Mouse (Mus musculus) heart, postnatal 0 days (tissue): ENCODE measurements around the gene Atp5g2. TPM values are rescaled to one million over a fixed set of nuclear protein-coding genes. Genes with fewer than 3 reads are reported as not detected.

Experiments
- ATAC-seq: fragments of 200-750 bp; cut with Nextera tagmentation; 2 replicates; pipeline ENCODE4 v1.8.0; 2017; ENCODE audit warnings: low read depth, moderate number of reproducible peaks, moderate library complexity; ENCODE audit not compliant: insufficient read depth
- DNase-seq: peaks from one replicate; pipeline ENCODE4 v3.0.0-alpha.2; 2016; ENCODE audit warnings: low spot score
- H3K27ac ChIP-seq: fragments of 300-500 bp; sonication (generic); 2 replicates; pipeline ENCODE4 v1.5.1; 2014; ENCODE audit warnings: low read depth, mild to moderate bottlenecking
- H3K27me3 ChIP-seq: fragments of 300-500 bp; sonication (generic); 2 replicates; pipeline ENCODE4 v1.6.1; 2014; ENCODE audit warnings: low read length, mixed read lengths; ENCODE audit not compliant: control insufficient read depth, insufficient read depth
- H3K36me3 ChIP-seq: fragments of 300-500 bp; sonication (generic); replicated peaks from 2 replicates; pipeline ENCODE4 v1.6.1; 2014; ENCODE audit warnings: low read length, mixed read lengths; ENCODE audit not compliant: control insufficient read depth, insufficient read depth
- H3K4me1 ChIP-seq: fragments of 300-500 bp; sonication (generic); 2 replicates; pipeline ENCODE4 v1.6.1; 2014; ENCODE audit warnings: antibody characterized with exemption; ENCODE audit not compliant: control insufficient read depth, insufficient read depth
- H3K4me2 ChIP-seq: fragments of 300-500 bp; sonication (generic); 2 replicates; pipeline ENCODE4 v1.6.1; 2014; ENCODE audit warnings: low read depth, mild to moderate bottlenecking, low read length, moderate library complexity
- H3K4me3 ChIP-seq: fragments of 300-500 bp; sonication (generic); 2 replicates; pipeline ENCODE4 v1.5.1; 2014; ENCODE audit warnings: low read depth, low read length
- H3K9ac ChIP-seq: fragments of 300-500 bp; sonication (generic); replicated peaks from 2 replicates; pipeline ENCODE4 v1.6.1; 2014; ENCODE audit warnings: low read depth, low read length, mixed read lengths
- H3K9me3 ChIP-seq: fragments of 300-500 bp; sonication (generic); replicated peaks from 2 replicates; pipeline ENCODE4 v1.6.1; 2016; ENCODE audit warnings: low read length; ENCODE audit not compliant: control insufficient read depth
- CTCF ChIP-seq: IDR thresholded peaks from 2 replicates; pipeline ENCODE4 v1.5.1; 2016; ENCODE audit warnings: antibody characterized with exemption, control low read depth, low read depth
- EP300 ChIP-seq: IDR thresholded peaks from 2 replicates; pipeline ENCODE4 v1.6.1; 2016; ENCODE audit warnings: antibody characterized with exemption, low read depth
- WGBS: fragments of 180-500 bp; shearing (Covaris S2); extraction: QIAGEN DNeasy Blood & Tissue Kit; methylation state at CpG from one replicate; pipeline ENCODE4 v1.1.7; 2014; 5-methylcytosine and 5-hydroxymethylcytosine counted together
- polyA plus RNA-seq: library from polyadenylated mRNA; unstranded; fragments of >200 nt; fragmentation: Nextera tagmentation; extraction: Ambion mirVana; gene quantifications from 2 replicates; pipeline ENCODE4 v1.2.1, GENCODE M21; 2015
- total RNA-seq: library from RNA; depleted of rRNA; stranded (reverse); fragments of >200 nt; gene quantifications from 2 replicates; pipeline ENCODE4 v1.2.3, GENCODE M21; 2014; ENCODE audit warnings: low replicate concordance; rRNA removed

Atp5g2 gene
- total RNA-seq: 377 and 462 TPM in 2 replicates
- 108 and 125 TPM in 2 replicates for polyA plus RNA-seq

- Histone ChIP-seq H3K27ac (peak within 1 kb of the TSS; percentile 95), H3K4me1 (peaks cover 21% of the 10 kb centered on the region), H3K36me3 (peaks cover 3% of the 10 kb centered on the region), H3K27me3 (no peaks in the 10 kb centered on the region), H3K9ac (peak within 1 kb of the TSS; percentile 74), H3K4me2 (peak within 1 kb of the TSS; percentile 67), H3K9me3 (no peaks in the 10 kb centered on the region), H3K4me3 (peak within 1 kb of the TSS; percentile 49)
- peak; percentile 50 for DNase-seq
- 5% methylated on average over 37 of the region's 37 CpGs for WGBS
- no peak for TF ChIP-seq CTCF
- TF ChIP-seq EP300: no peak
- no peak for ATAC-seq
These were observed at the start of gene Atp5g2 for GRCm38 (mm10) chr15:102672215-102673071. Gene Atp5g2, minus strand, starts transcription at chr15:102672352.

- Histone ChIP-seq H3K4me3 (peak overlapping the region; percentile 79), H3K9ac (peak overlapping the region; percentile 76), H3K36me3 (peaks cover 33% of the 10 kb centered on the region), H3K27me3 (no peaks in the 10 kb centered on the region), H3K4me2 (peak overlapping the region; percentile 86), H3K9me3 (no peaks in the 10 kb centered on the region), H3K27ac (peak overlapping the region; percentile 70), H3K4me1 (peaks cover 18% of the 10 kb centered on the region)
- DNase-seq (no peak), ATAC-seq (no peak)
- no peak for TF ChIP-seq EP300
- TF ChIP-seq CTCF: no peak
- 15% methylated on average over 14 of the region's 14 CpGs for WGBS
These were observed 49.1 kb upstream of the Atp5g2 start for GRCm38 (mm10) chr15:102721016-102721898.

DNA sequence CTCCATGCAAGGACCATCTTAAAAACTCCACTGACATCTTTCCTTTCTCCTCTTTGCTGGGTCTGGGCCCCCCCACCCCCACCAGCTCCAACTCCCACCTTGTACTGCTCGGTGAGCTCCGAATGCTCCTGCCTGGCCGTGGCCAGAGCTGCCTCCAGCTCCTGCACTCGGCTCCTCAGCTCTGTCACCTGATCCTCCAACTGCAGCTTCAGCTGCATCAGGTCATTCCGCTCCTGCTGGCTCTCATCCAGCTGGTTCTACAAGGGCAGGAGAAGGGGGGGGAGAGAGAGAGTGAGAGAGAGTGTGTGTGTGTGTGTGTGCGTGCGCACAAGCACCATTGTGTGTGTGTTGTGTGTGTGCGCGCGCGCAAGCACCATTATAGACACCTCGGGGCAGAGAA lies 44.0 kb upstream of the Atp5g2 start:
- H3K27ac ChIP-seq: no peak overlapping the region
- ATAC-seq: peak; percentile 82

DNA sequence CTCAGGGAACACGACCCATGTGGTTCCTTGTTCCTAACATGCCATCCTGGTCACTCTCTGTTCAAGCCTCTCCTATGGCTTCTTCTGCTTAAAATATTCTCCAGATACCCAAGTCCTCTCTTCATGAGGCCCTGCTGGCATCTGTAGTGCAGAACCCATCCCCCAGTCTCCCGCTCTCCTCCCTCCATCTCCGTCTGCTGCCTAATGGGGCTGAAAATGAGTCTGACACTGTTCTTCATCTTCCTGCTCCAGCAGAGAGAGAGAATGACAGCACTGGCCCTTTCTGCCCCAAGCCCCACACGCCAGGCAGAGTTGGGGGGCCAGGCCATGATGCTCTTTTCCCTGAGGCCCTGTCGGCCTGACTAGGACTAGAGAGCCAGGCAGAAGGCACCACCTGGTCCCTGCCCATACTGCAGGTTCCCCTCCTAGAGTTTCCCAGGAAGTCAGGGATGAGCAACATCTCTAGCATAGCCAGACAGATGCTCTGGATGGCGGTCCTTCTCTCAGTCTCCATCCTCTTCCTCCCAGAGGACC lies 35.7 kb upstream of the Atp5g2 start:
- WGBS: 79% methylated on average over 6 of the region's 6 CpGs
- ATAC-seq: no peak
- Histone ChIP-seq H3K4me1 (no peaks in the 10 kb centered on the region), H3K4me2 (no peak overlapping the region), H3K9me3 (no peaks in the 10 kb centered on the region), H3K4me3 (no peak overlapping the region), H3K27ac (no peak overlapping the region), H3K27me3 (no peaks in the 10 kb centered on the region), H3K9ac (no peak overlapping the region), H3K36me3 (peaks cover 59% of the 10 kb centered on the region)
- TF ChIP-seq EP300 (no peak), CTCF (no peak)
- no peak for DNase-seq

More for the DNA sequence above, 44.0 kb upstream of the Atp5g2 start:
- Histone ChIP-seq H3K4me3 (no peak overlapping the region), H3K4me2 (no peak overlapping the region), H3K9me3 (no peaks in the 10 kb centered on the region), H3K36me3 (peaks cover 82% of the 10 kb centered on the region), H3K9ac (no peak overlapping the region), H3K27me3 (no peaks in the 10 kb centered on the region), H3K4me1 (peaks cover 17% of the 10 kb centered on the region)
- peak; percentile 50 for DNase-seq
- TF ChIP-seq CTCF: no peak
- no peak for TF ChIP-seq EP300
- WGBS: 50% methylated on average over 12 of the region's 12 CpGs

- Histone ChIP-seq H3K27ac (no peak overlapping the region), H3K4me3 (no peak overlapping the region), H3K27me3 (no peaks in the 10 kb centered on the region), H3K9me3 (no peaks in the 10 kb centered on the region), H3K9ac (no peak overlapping the region), H3K4me1 (no peaks in the 10 kb centered on the region), H3K4me2 (no peak overlapping the region), H3K36me3 (peaks cover 43% of the 10 kb centered on the region)
- TF ChIP-seq CTCF (no peak), EP300 (no peak)
- 70% methylated on average over 7 of the region's 7 CpGs for WGBS
- DNase-seq (no peak), ATAC-seq (no peak)
These were observed 33.9 kb upstream of the Atp5g2 start for GRCm38 (mm10) chr15:102705923-102706503.
